Mouse (Mus musculus) heart, adult 2 months (tissue): ENCODE results near the gene Znrf1. TPM values are rescaled to one million over a fixed set of nuclear protein-coding genes. Genes with fewer than 3 reads are reported as not detected.

Experiments
- DNase-seq, 2 experiments: peaks; one replicate each; pipeline ENCODE4 v3.0.0; 2021
- H3K27ac ChIP-seq: fragments of 200-600 bp; 2 replicates; pipeline ENCODE4 v1.8.1; 2022
- H3K27me3 ChIP-seq: fragments of 200-500 bp; 2 replicates; pipeline ENCODE4 v1.6.1; 2012; ENCODE audit warnings: mild to moderate bottlenecking, low read length, inconsistent platforms, mixed read lengths; ENCODE audit not compliant: control insufficient read depth, insufficient read depth
- H3K36me3 ChIP-seq: fragments of 200-500 bp; 2 replicates; pipeline ENCODE4 v1.6.1; 2012; ENCODE audit warnings: low read length, inconsistent platforms; ENCODE audit not compliant: control insufficient read depth, insufficient read depth
- H3K4me1 ChIP-seq: fragments of 200-500 bp; 2 replicates; pipeline ENCODE4 v1.6.1; 2011; ENCODE audit warnings: low read length; ENCODE audit not compliant: control insufficient read depth, insufficient read depth
- H3K4me3 ChIP-seq: fragments of 200-600 bp; 2 replicates; pipeline ENCODE4 v1.8.1; 2022
- H3K79me2 ChIP-seq: fragments of 200-500 bp; replicated peaks from 2 replicates; pipeline ENCODE4 v1.6.1; 2012; ENCODE audit warnings: mild to moderate bottlenecking, inconsistent platforms, low read length, moderate library complexity, mixed read lengths; ENCODE audit not compliant: control insufficient read depth, insufficient read depth
- H3K9ac ChIP-seq: fragments of 200-500 bp; 2 replicates; pipeline ENCODE4 v1.6.1; 2012; ENCODE audit warnings: low read depth, mild to moderate bottlenecking, control low read depth, inconsistent platforms, low read length, mixed read lengths
- CTCF ChIP-seq: fragments of 200-600 bp; IDR thresholded peaks from 2 replicates; pipeline ENCODE4 v1.8.1; 2022; ENCODE audit warnings: antibody characterized with exemption, mild to moderate bottlenecking, moderate library complexity
- EP300 ChIP-seq: fragments of 200-500 bp; IDR thresholded peaks from 2 replicates; pipeline ENCODE4 v1.6.1; 2011; ENCODE audit warnings: low read depth, low read length, control low read depth; ENCODE audit not compliant: insufficient read depth
- POLR2A ChIP-seq: fragments of 200-500 bp; IDR thresholded peaks from 2 replicates; pipeline ENCODE4 v1.6.1; 2011; ENCODE audit warnings: mild to moderate bottlenecking, low read depth, low read length, control low read depth; ENCODE audit not compliant: insufficient read depth
- WGBS: fragments of 180-500 bp; shearing (Covaris S2); methylation state at CpG from one replicate; pipeline ENCODE4 v1.1.7; 2018; 5-methylcytosine and 5-hydroxymethylcytosine counted together
- intact Hi-C: fragments of 180-260 bp; cut with DNase I; formaldehyde crosslinking; loops from one replicate; pipeline ENCODE4 v1.15.1; 2025
- polyA plus RNA-seq: library from polyadenylated mRNA; depleted of rRNA; stranded (reverse); fragments of >200 nt; gene quantifications from 2 replicates; pipeline ENCODE4 v1.2.3, GENCODE M21; 2012
- total RNA-seq, 2 experiments: library from RNA; stranded (reverse); gene quantifications; 2 replicates each; pipeline ENCODE4 v1.2.3; 2021

The Znrf1 gene
- total and polyA plus RNA-seq, 3 experiments: 54.7 to 66.7 (median 59.0) TPM

GRCm38 (mm10) chr8:111535491-111535890, 406 bp upstream of the Znrf1 start:
- WGBS: 34% methylated on average over 5 of the region's 5 CpGs
- no peak for TF ChIP-seq POLR2A
- no peak for TF ChIP-seq CTCF
- no peak for TF ChIP-seq EP300
- no peak for DNase-seq
- no peaks in the 10 kb centered on the region for H3K27me3 ChIP-seq
- H3K4me1 ChIP-seq: peaks cover 8% of the 10 kb centered on the region
- peak overlapping the region; percentile 5; the same call in 1 of the 2 replicates for H3K27ac ChIP-seq
- intact Hi-C loops: loop anchor here (1.0 to 5.0 kb wide), 2 partner anchors 43 to 127 kb away; no protein-coding TSS in a partner anchor
- no peak overlapping the region for H3K4me3 ChIP-seq
- peaks cover 20% of the 10 kb centered on the region for H3K36me3 ChIP-seq
- no peak overlapping the region for H3K9ac ChIP-seq
- peaks cover 5% of the 10 kb centered on the region; the same call in 1 of the 2 replicates for H3K79me2 ChIP-seq

- H3K27ac ChIP-seq: peak overlapping the region; percentile 89
- peaks cover 34% of the 10 kb centered on the region for H3K36me3 ChIP-seq
- H3K4me1 ChIP-seq: peaks cover 10% of the 10 kb centered on the region
- peak overlapping the region; percentile 99 for H3K9ac ChIP-seq
- no peak for TF ChIP-seq POLR2A
- TF ChIP-seq EP300: no peak
- TF ChIP-seq CTCF: no peak
- peak overlapping the region; percentile 89 for H3K4me3 ChIP-seq
- H3K79me2 ChIP-seq: peaks cover 7% of the 10 kb centered on the region; the same call in 1 of the 2 replicates
- no peaks in the 10 kb centered on the region for H3K27me3 ChIP-seq
- intact Hi-C loops: loop anchor here (1.0 to 5.0 kb wide), 5 partner anchors 14 to 106 kb away; partner anchors contain the start of gene Zfp1
- under 1% methylated on average over 64 of the region's 64 CpGs for WGBS
- DNase-seq: peak; percentile 61 to 68
These were observed 1.3 kb downstream of the Znrf1 start for GRCm38 (mm10) chr8:111536978-111537764.

GRCm38 (mm10) chr8:111537765-111538158, 1.9 kb downstream of the Znrf1 start:
- Histone ChIP-seq H3K27me3 (no peaks in the 10 kb centered on the region), H3K9ac (peak overlapping the region; percentile 99), H3K4me3 (peak overlapping the region; percentile 89), H3K36me3 (peaks cover 34% of the 10 kb centered on the region), H3K79me2 (peaks cover 7% of the 10 kb centered on the region; the same call in 1 of the 2 replicates), H3K27ac (peak overlapping the region; percentile 89), H3K4me1 (peaks cover 11% of the 10 kb centered on the region)
- TF ChIP-seq CTCF (no peak), POLR2A (no peak)
- 10% methylated on average over 8 of the region's 8 CpGs for WGBS
- intact Hi-C loops: loop anchor here (2.0 to 5.0 kb wide), 2 partner anchors 13 to 45 kb away; no protein-coding TSS in a partner anchor
- DNase-seq: no peak

GRCm38 (mm10) chr8:111538194-111538593, 2.3 kb downstream of the Znrf1 start:
- H3K4me3 ChIP-seq: peak overlapping the region; percentile 89
- WGBS: 3% methylated on average over 2 of the region's 2 CpGs
- peaks cover 34% of the 10 kb centered on the region for H3K36me3 ChIP-seq
- H3K9ac ChIP-seq: peak overlapping the region; percentile 99
- H3K4me1 ChIP-seq: peaks cover 12% of the 10 kb centered on the region
- peak overlapping the region; percentile 89 for H3K27ac ChIP-seq
- peak; percentile 48 to 62 for DNase-seq
- TF ChIP-seq CTCF: no peak
- no peak for TF ChIP-seq POLR2A
- TF ChIP-seq EP300: no peak
- intact Hi-C loops: loop anchor here (5.0 kb wide), 1 partner anchor 46 kb away; no protein-coding TSS in a partner anchor
- no peaks in the 10 kb centered on the region for H3K27me3 ChIP-seq
- H3K79me2 ChIP-seq: peaks cover 7% of the 10 kb centered on the region; the same call in 1 of the 2 replicates

GRCm38 (mm10) chr8:111539422-111540076, 3.7 kb downstream of the Znrf1 start:
- Histone ChIP-seq H3K79me2 (peaks cover 10% of the 10 kb centered on the region), H3K4me3 (peak overlapping the region; percentile 32), H3K27me3 (no peaks in the 10 kb centered on the region), H3K27ac (peak overlapping the region; percentile 89), H3K36me3 (peaks cover 44% of the 10 kb centered on the region), H3K4me1 (peaks cover 17% of the 10 kb centered on the region), H3K9ac (peak overlapping the region; percentile 52)
- WGBS: 8% methylated on average over 10 of the region's 10 CpGs
- intact Hi-C loops: loop anchor here (5.0 kb wide), 1 partner anchor 47 kb away; no protein-coding TSS in a partner anchor
- DNase-seq: peak; percentile 36 to 52
- TF ChIP-seq CTCF (no peak), POLR2A (no peak), EP300 (no peak)
